Mouse (Mus musculus) heart, adult 11 months (tissue): ENCODE results near the gene Gm29666.
A peak's percentile ranks its signal among the peaks of the same experiment; 100 is the strongest.

Experiments used
- DNase-seq: peaks from one replicate; pipeline ENCODE4 v3.0.0; 2022

Gm29666 gene

GRCm38 (mm10) chr15:84898077-84898476 lies 21.8 kb downstream of the Gm29666 start:
- peak; percentile 87 for DNase-seq

- no peak for DNase-seq
Observed at GRCm38 (mm10) chr15:84896664-84897063, 23.2 kb downstream of the Gm29666 start.

GRCm38 (mm10) chr15:84896216-84896615 lies 23.6 kb downstream of the Gm29666 start:
- DNase-seq: peak; percentile 96

- DNase-seq: no peak
Observed at GRCm38 (mm10) chr15:84891658-84892057, 28.2 kb downstream of the Gm29666 start.

DNA sequence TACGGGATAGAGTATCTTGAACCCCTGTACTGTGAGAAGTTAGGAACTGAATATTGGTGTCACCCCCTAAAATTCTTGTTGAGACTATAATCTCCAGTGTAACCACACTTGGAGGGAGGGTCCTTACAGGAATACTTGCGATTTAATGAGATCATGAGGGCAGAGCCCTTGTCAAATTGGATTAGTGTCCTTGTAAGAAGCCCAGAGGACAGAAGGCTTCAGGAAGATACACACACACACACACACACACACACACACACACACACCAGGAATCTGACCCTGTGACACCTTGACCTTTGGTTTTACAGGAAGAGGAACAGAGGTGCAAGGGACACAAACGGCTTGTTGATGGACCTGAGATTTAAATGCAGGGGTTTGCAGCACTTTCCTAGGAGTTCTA lies 28.6 kb downstream of the Gm29666 start:
- no peak for DNase-seq

DNA sequence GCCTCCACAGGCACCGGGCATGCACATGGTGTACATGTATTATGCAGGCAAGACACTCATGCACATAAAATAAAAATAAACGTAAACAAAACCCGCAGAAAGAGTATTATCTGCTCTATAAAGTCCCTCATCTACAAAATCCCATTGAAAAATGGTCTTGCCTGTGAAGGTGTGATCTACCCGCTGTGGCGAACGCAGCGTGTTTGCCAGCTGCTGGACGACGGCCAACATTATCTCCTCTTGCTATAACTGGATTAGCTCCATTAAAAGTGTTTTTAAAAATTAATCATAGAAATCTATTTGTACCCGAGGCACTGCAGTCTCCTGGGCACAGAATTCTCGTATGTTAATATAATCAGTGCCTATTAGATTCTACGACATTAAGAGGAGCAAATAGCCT lies 31.8 kb downstream of the Gm29666 start:
- DNase-seq: no peak

- no peak for DNase-seq
Observed at GRCm38 (mm10) chr15:84877029-84877815, 42.6 kb downstream of the Gm29666 start.

DNA sequence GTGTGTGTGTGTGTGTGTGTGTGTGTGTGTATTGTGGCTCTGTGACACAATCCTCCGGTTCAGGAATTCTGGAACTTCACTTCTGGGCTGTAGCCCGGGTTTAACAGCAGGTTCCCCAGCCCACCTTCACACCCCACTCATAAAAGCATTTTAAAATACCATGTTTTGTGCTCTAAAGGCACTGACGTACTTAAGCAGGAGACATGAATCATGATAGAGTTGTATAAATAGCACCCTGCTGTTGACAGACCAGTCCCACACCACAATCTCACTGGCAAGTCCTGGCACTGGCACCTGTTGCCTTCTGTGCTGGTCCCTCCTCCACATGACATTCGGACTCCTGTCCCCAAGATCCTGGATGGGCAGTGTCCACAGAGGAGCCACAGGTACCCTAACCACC lies 46.0 kb downstream of the Gm29666 start:
- DNase-seq: no peak

GRCm38 (mm10) chr15:84873079-84873478 lies 46.8 kb downstream of the Gm29666 start:
- no peak for DNase-seq

DNA sequence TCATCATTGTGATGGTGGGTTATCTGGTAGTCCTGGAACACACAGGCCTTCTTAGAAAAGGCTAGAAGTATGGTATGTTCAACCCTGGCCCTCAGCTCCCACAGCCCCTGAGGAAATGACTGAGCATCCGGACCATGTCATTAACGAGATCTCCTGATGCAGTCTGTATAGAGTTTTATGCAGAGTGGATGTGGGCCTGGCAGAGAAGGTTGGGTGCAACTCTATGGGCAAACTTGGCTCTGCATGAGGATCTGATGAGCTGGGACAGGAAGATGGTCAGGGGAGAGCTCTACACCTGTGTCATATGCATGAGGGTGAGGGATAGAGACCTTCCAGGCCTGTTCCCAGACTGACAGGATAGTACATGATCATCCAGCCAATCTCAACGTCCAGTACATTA lies 48.0 kb downstream of the Gm29666 start:
- DNase-seq: peak; percentile 92

DNA sequence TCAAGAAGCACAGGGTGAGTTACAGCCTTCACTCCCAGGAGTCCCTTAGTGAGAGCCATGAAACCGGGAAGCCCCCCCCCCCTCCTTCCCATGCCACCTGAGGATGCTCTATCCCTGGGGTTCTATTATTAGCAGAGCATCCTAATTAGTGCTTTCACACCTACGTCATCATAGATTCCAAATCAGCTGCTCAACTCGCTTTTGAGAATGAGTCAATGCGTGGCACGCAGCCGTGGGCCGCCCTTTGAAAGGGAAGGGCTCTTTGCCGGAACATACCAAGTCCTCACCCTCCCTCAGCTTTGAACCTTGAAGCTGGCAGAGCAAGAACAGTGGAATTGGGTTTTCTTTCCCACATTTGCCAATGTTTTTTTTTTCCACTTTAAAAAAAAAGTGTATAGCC lies 57.9 kb downstream of the Gm29666 start:
- no peak for DNase-seq
